Mouse (Mus musculus) layer of hippocampus, postnatal 14 days (tissue): ENCODE data around the gene Rpsa. TPM values are rescaled to one million over a fixed set of nuclear protein-coding genes. Genes with fewer than 3 reads are reported as not detected.
A peak's percentile ranks its signal among the peaks of the same experiment; 100 is the strongest.
"Not testable (repeated sequence)": the region's sequence is repeated elsewhere in the genome, so short reads cannot be mapped to it uniquely, and the experiment has no call there.

Source experiments
- DNase-seq, 2 experiments: peaks; one replicate each; pipeline ENCODE4 v3.0.0; 2021 to 2022; ENCODE audit warnings: low spot score in 2 of 2, mixed read lengths in 1 of 2
- long read RNA-seq, 2 experiments: library from polyadenylated mRNA; stranded (forward); transcript quantifications; one replicate each; pipeline ENCODE4 v2.0.0; 2021
- total RNA-seq, 2 experiments: library from RNA; stranded (reverse); gene quantifications; 2 replicates each; pipeline ENCODE4 v1.2.3; 2021

The Rpsa gene
- total RNA-seq = 100 to 1,000 TPM; 534 to 557 TPM
- long read RNA-seq, experiment 1, transcript Rpsa-204 (6 exons, 1,599 nt) = minor isoform, 17 of 102 reads
- long read RNA-seq, experiment 1, transcript Rpsa-201 (7 exons, 1,938 nt) = major isoform, 70 of 102 reads
- long read RNA-seq, experiment 1, partial matches to known transcripts = 11 of 102 reads
- long read RNA-seq, experiment 1, other reads (novel, unspliced or antisense) = 4 of 102 reads
- long read RNA-seq, experiment 2, transcript Rpsa-204 (6 exons, 1,599 nt) = minor isoform, 14 of 186 reads
- long read RNA-seq, experiment 2, transcript Rpsa-201 (7 exons, 1,938 nt) = major isoform, 143 of 186 reads
- long read RNA-seq, experiment 2, partial matches to known transcripts = 26 of 186 reads
- long read RNA-seq, experiment 2, other reads (novel, unspliced or antisense) = 3 of 186 reads

GRCm38 (mm10) chr9:120127538-120128251 is at the start of gene Rpsa:
Gene Rpsa, plus strand, starts transcription at chr9:120127689.
- DNase-seq = peak; percentile 96 to 98

GRCm38 (mm10) chr9:120078241-120078640 is 49.2 kb upstream of the Rpsa start:
- no peak for DNase-seq

- no peak for DNase-seq
These were observed 47.6 kb upstream of the Rpsa start for GRCm38 (mm10) chr9:120079901-120080300.

GRCm38 (mm10) chr9:120080546-120081108 is 46.9 kb upstream of the Rpsa start:
- peak; percentile 36 to 59 for DNase-seq

GRCm38 (mm10) chr9:120081247-120081646 is 46.2 kb upstream of the Rpsa start:
- no peak for DNase-seq

GRCm38 (mm10) chr9:120081967-120082366 is 45.5 kb upstream of the Rpsa start:
- peak; percentile 65 to 82 for DNase-seq

GRCm38 (mm10) chr9:120082691-120083090 is 44.8 kb upstream of the Rpsa start:
- DNase-seq = no peak

- no peak for DNase-seq
These were observed 44.2 kb upstream of the Rpsa start for GRCm38 (mm10) chr9:120083158-120083894.

GRCm38 (mm10) chr9:120084406-120084805 is 43.1 kb upstream of the Rpsa start:
- DNase-seq = no peak

GRCm38 (mm10) chr9:120089125-120089524 is 38.4 kb upstream of the Rpsa start:
- DNase-seq = no peak

- DNase-seq = no peak
These were observed 36.4 kb upstream of the Rpsa start for GRCm38 (mm10) chr9:120091086-120091485.

GRCm38 (mm10) chr9:120091696-120092238 is 35.7 kb upstream of the Rpsa start, which contains the start of gene Ccr8:
Gene Ccr8, plus strand, starts transcription at chr9:120092114.
- no peak for DNase-seq

GRCm38 (mm10) chr9:120093701-120094100 is 33.8 kb upstream of the Rpsa start:
- DNase-seq = no peak

- no peak for DNase-seq
These were observed 31.6 kb upstream of the Rpsa start for GRCm38 (mm10) chr9:120095886-120096285.

- peak; percentile 62 to 72 for DNase-seq
These were observed 28.8 kb upstream of the Rpsa start for GRCm38 (mm10) chr9:120098682-120099081.

- no peak for DNase-seq
These were observed 28.2 kb upstream of the Rpsa start for GRCm38 (mm10) chr9:120099304-120099703.

- DNase-seq = no peak
These were observed 26.3 kb upstream of the Rpsa start for GRCm38 (mm10) chr9:120101165-120101564.

GRCm38 (mm10) chr9:120108953-120109352 is 18.5 kb upstream of the Rpsa start:
- not testable (repeated sequence) for DNase-seq

GRCm38 (mm10) chr9:120110211-120111018 is 17.1 kb upstream of the Rpsa start, which contains the start of gene Slc25a38:
Gene Slc25a38, plus strand, starts transcription at chr9:120110374.
- peak; percentile 94 to 96 for DNase-seq
